ENCODE assay signal across 8 mouse cellular contexts in the genomic region with DNA sequence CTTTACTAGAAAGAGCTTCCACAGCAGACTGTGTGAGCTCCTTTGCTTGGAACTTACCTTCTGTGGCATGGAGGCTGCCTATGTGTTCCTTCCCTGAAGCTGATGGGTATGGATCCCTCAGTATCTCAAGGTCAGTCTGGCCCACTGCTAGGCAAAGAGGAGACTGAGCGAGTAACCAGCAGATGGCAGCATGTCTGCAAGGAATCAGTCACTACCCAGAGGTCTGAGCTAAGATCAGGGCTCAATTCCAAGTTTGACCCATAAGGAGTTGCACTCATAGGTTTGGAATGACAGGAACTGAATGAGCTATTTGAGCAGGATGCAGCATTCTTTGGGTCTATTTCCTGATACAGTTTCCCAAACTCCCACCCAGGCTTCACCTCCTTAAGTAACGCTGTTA. TPM values are rescaled to one million over a fixed set of nuclear protein-coding genes. Genes with fewer than 3 reads are reported as not detected.
DNase-seq lines count a peak whose midpoint lies in the region; ATAC-seq and TF ChIP-seq lines count a peak whose summit lies in the region.

No protein-coding gene starts in this region.

- no peaks in the 10 kb centered on the region for H3K4me1 ChIP-seq in heart, embryonic 11.5 days (ENCODE audit: control insufficient read depth, insufficient read depth, low read length)
- H3K4me1 ChIP-seq in forebrain, postnatal 0 days (ENCODE audit: insufficient read depth) = no peaks in the 10 kb centered on the region
- H3K4me1 ChIP-seq in intestine, embryonic 14.5 days (replicated peaks; ENCODE audit: control insufficient read depth, insufficient read depth, low read length) = no peaks in the 10 kb centered on the region
- H3K4me1 ChIP-seq in liver, postnatal 0 days (ENCODE audit: insufficient read depth) = no peaks in the 10 kb centered on the region

- no peak overlapping the region for H3K9ac ChIP-seq in heart, embryonic 11.5 days (ENCODE audit: low read depth, low read length)
- no peak overlapping the region for H3K9ac ChIP-seq in forebrain, postnatal 0 days
- H3K9ac ChIP-seq in intestine, embryonic 14.5 days (ENCODE audit: low read length) = no peak overlapping the region
- H3K9ac ChIP-seq in liver, postnatal 0 days (replicated peaks) = no peak overlapping the region

- no peak; the same call in 1 of the 2 replicates for ATAC-seq in heart, embryonic 11.5 days (replicated peaks; ENCODE audit: insufficient number of reproducible peaks, low FRiP score, low TSS enrichment)
- peak; percentile 74 for ATAC-seq in forebrain, postnatal 0 days
- ATAC-seq in intestine, embryonic 14.5 days (replicated peaks; ENCODE audit: low FRiP score, low TSS enrichment, low read depth) = peak; percentile 43; the same call in 1 of the 2 replicates
- no peak for ATAC-seq in liver, postnatal 0 days
- ATAC-seq in erythroid progenitor cell, adult 5-6 weeks (replicated peaks; ENCODE audit: low FRiP score, poor library complexity, severe bottlenecking) = no peak

- no peaks in the 10 kb centered on the region for H3K36me3 ChIP-seq in heart, embryonic 11.5 days (ENCODE audit: control insufficient read depth, insufficient read depth, low read length)
- peaks cover 38% of the 10 kb centered on the region for H3K36me3 ChIP-seq in forebrain, postnatal 0 days (ENCODE audit: insufficient read depth)
- H3K36me3 ChIP-seq in intestine, embryonic 14.5 days (ENCODE audit: control insufficient read depth, insufficient read depth, low read length) = no peaks in the 10 kb centered on the region
- no peaks in the 10 kb centered on the region for H3K36me3 ChIP-seq in liver, postnatal 0 days (replicated peaks; ENCODE audit: insufficient read depth, low read length)

- peak; percentile 81 to 84 for DNase-seq in heart, adult 18-20 months
- DNase-seq in adrenal gland, postnatal 14 days = peak; percentile 75
- DNase-seq in forebrain, postnatal 0 days = peak; percentile 56
- DNase-seq in intestine, embryonic 14.5 days (ENCODE audit: low spot score) = peak; percentile 65
- DNase-seq in liver, postnatal 0 days = peak; percentile 17
- DNase-seq in retina, postnatal 1 day = peak; percentile 69

- H3K9me3 ChIP-seq in heart, embryonic 11.5 days (replicated peaks; ENCODE audit: control insufficient read depth, low read length) = no peaks in the 10 kb centered on the region
- no peaks in the 10 kb centered on the region for H3K9me3 ChIP-seq in forebrain, postnatal 0 days (ENCODE audit: low read length)
- no peaks in the 10 kb centered on the region for H3K9me3 ChIP-seq in intestine, embryonic 14.5 days (ENCODE audit: control insufficient read depth, low read length)
- H3K9me3 ChIP-seq in liver, postnatal 0 days (ENCODE audit: low read length) = no peaks in the 10 kb centered on the region

- TF ChIP-seq EP300 in liver, postnatal 0 days (IDR thresholded peaks at IDR 0.05; ENCODE audit: low read depth) = no peak

- TF ChIP-seq CTCF in forebrain, postnatal 0 days (IDR thresholded peaks at IDR 0.05; ENCODE audit: low read depth) = peak; percentile 68
- TF ChIP-seq CTCF in liver, postnatal 0 days (IDR thresholded peaks at IDR 0.05; ENCODE audit: low read depth) = peak; percentile 63

- no peaks in the 10 kb centered on the region for H3K27me3 ChIP-seq in heart, embryonic 11.5 days (ENCODE audit: control insufficient read depth, insufficient read depth, low read length)
- no peaks in the 10 kb centered on the region for H3K27me3 ChIP-seq in forebrain, postnatal 0 days (ENCODE audit: insufficient read depth, low read length)
- H3K27me3 ChIP-seq in intestine, embryonic 14.5 days (replicated peaks; ENCODE audit: control insufficient read depth, insufficient read depth, low read length) = no peaks in the 10 kb centered on the region
- H3K27me3 ChIP-seq in liver, postnatal 0 days (ENCODE audit: insufficient read depth, low read length) = 0 out of 2 replicates have a peak, but pooled peaks cover 3% of the 10 kb centered on the region

- no peak overlapping the region for H3K4me3 ChIP-seq in heart, embryonic 11.5 days (ENCODE audit: low read depth, low read length)
- H3K4me3 ChIP-seq in forebrain, postnatal 0 days (ENCODE audit: low read depth, low read length) = no peak overlapping the region
- no peak overlapping the region for H3K4me3 ChIP-seq in intestine, embryonic 14.5 days (ENCODE audit: low read depth, low read length)
- H3K4me3 ChIP-seq in liver, postnatal 0 days (ENCODE audit: low read depth, low read length) = no peak overlapping the region

- no peak overlapping the region for H3K4me2 ChIP-seq in heart, embryonic 11.5 days
- H3K4me2 ChIP-seq in forebrain, postnatal 0 days (ENCODE audit: low read depth) = no peak overlapping the region
- H3K4me2 ChIP-seq in intestine, embryonic 14.5 days (ENCODE audit: low read length) = no peak overlapping the region
- H3K4me2 ChIP-seq in liver, postnatal 0 days (ENCODE audit: low read depth, low read length) = no peak overlapping the region

- no peak overlapping the region for H3K27ac ChIP-seq in heart, embryonic 11.5 days (ENCODE audit: low read depth, low read length)
- no peak overlapping the region for H3K27ac ChIP-seq in forebrain, postnatal 0 days (ENCODE audit: low read depth, low read length)
- no peak overlapping the region for H3K27ac ChIP-seq in intestine, embryonic 14.5 days (ENCODE audit: low read depth)
- no peak overlapping the region for H3K27ac ChIP-seq in liver, postnatal 0 days (ENCODE audit: low read depth)

- WGBS in heart, embryonic 11.5 days (ENCODE audit: insufficient replicate concordance) = 34% methylated on average over 2 of the region's 2 CpGs
- 38% methylated on average over 2 of the region's 2 CpGs for WGBS in forebrain, postnatal 0 days
- 20% methylated on average over 2 of the region's 2 CpGs for WGBS in intestine, embryonic 14.5 days
- WGBS in liver, postnatal 0 days (ENCODE audit: insufficient replicate concordance) = 29% methylated on average over 2 of the region's 2 CpGs

RNA-seq across cellular contexts. Expression of gene Pxdn, which starts 30.4 kb away (rescaled TPM):
- total RNA-seq in heart, adult 18-20 months (2021) = 10 to 100 TPM; 27.7 to 31.8 TPM
- 83.7 and 115 TPM in 2 replicates for polyA plus RNA-seq in heart, embryonic 11.5 days (2014; fragmentation: Nextera tagmentation; extraction: Ambion mirVana)
- 96.0 and 96.5 TPM in 2 replicates for total RNA-seq in adrenal gland, postnatal 14 days (2021)
- total RNA-seq in forebrain, postnatal 0 days (2014; rRNA removed) = 50.5 and 67.5 TPM in 2 replicates
- 10.0 and 12.5 TPM in 2 replicates for polyA plus RNA-seq in forebrain, postnatal 0 days (2015; fragmentation: Nextera tagmentation; extraction: Ambion mirVana)
- 116 and 132 TPM in 2 replicates for polyA plus RNA-seq in intestine, embryonic 14.5 days (2014; fragmentation: Nextera tagmentation; extraction: Ambion mirVana)
- 4.9 TPM in 2 replicates for polyA plus RNA-seq in liver, postnatal 0 days (2015; fragmentation: Nextera tagmentation; extraction: Ambion mirVana)
- not detected in 2 replicates for total RNA-seq in erythroid progenitor cell, adult 5-6 weeks (2015; ENCODE audit: low replicate concordance)
- total RNA-seq in erythroid progenitor cell, adult 5-6 weeks (2017; ENCODE audit: low replicate concordance) = 1.5 TPM in 1 of 2 replicates, not detected in the other

Comparison
In these comparisons a context has a peak if more than half of its experiments do, and no peak if none do; other contexts are left out.
1. DNase-seq: peak in every context shown above with its lines; median percentile 82 in heart, adult 18-20 months; 75 in adrenal gland, postnatal 14 days; 69 in retina, postnatal 1 day; 65 in intestine, embryonic 14.5 days; 56 in forebrain, postnatal 0 days; 17 in liver, postnatal 0 days.
2. ATAC-seq: peak in forebrain, postnatal 0 days (single experiment) and intestine, embryonic 14.5 days (single experiment); none in heart, embryonic 11.5 days (single experiment), liver, postnatal 0 days (single experiment) and erythroid progenitor cell, adult 5-6 weeks (single experiment).
3. RNA of gene Pxdn, which starts 30.4 kb away (total RNA-seq): 96.0 to 96.5 TPM in adrenal gland, postnatal 14 days, 50.5 to 67.5 TPM in forebrain, postnatal 0 days and 27.7 to 31.8 TPM in heart, adult 18-20 months; 1.5 TPM in erythroid progenitor cell, adult 5-6 weeks; every median in the first group is over 10 times any median in the second.